Mouse (Mus musculus): ENCODE measurements at regions not wholly inside any gene's neighbourhood (a gene's known extent, or its start where the extent isn't known, plus 50 kb on each side); places are given as distances from the start of the nearest gene placed in this dataset.
A peak's percentile ranks its signal among the peaks of the same experiment; 100 is the strongest.

DNA sequence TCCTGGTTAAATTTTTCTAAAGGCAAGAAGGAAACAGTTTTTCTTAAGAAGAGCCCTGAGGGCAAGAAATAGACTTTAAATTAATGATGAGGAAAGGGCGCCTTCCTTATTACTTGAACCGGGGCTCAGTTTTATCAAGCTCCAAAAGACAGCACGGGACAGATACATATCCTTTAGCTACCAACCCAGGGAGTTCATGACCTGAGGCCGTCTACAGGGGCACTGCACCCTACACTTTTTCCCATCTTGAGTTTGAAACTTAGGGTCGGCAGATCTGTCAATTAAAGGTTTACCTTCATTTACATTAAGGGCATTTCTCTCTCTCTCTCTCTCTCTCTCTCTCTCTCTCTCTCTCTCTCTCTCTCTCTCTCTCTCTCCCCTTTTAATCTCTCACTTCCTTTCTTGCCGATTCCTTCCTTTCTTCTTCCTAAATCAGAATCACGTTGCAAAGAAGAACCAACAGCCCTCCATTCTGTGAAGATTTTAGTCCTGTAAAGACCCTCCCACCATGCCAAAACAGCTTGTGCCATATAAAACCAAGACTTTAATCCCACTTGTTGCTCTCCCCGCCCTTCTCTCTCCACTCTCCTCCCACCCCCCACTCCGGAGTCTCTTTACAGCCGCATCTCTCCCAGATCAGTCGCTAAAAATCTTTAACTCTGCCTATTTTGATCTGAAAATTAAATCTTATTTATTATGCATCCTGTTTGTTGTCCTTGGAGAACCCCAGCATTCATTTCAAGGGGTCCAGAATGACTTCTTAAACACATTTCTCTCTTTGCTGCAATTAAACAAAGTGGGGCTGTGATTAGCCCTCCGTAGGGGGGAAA is 185.5 kb upstream of the Sp8 start:
- WGBS, result 5% methylated on average over 12 of the region's 12 CpGs
- no peak overlapping the region for H3K4me3 ChIP-seq (ENCODE audit: low read length)
- ATAC-seq (no peak), DNase-seq (ENCODE audit: low spot score) (no peak)
- no peak for TF ChIP-seq CTCF (IDR thresholded peaks at IDR 0.05; ENCODE audit: low read depth)
- H3K4me1 ChIP-seq (ENCODE audit: insufficient read depth, low read length), result no peaks in the 10 kb centered on the region
- H3K36me3 ChIP-seq (ENCODE audit: insufficient read depth, low read length), result no peaks in the 10 kb centered on the region
- H3K4me2 ChIP-seq (ENCODE audit: low read depth, low read length), result peak overlapping the region; percentile 26; the same call in 1 of the 2 replicates
- H3K9ac ChIP-seq (replicated peaks; ENCODE audit: low read length), result no peak overlapping the region
- H3K27ac ChIP-seq, result no peak overlapping the region
- no peaks in the 10 kb centered on the region for H3K9me3 ChIP-seq (ENCODE audit: low read length)
- peaks cover 41% of the 10 kb centered on the region; the same call in 1 of the 2 replicates for H3K27me3 ChIP-seq (ENCODE audit: insufficient read depth, low read length)

DNA sequence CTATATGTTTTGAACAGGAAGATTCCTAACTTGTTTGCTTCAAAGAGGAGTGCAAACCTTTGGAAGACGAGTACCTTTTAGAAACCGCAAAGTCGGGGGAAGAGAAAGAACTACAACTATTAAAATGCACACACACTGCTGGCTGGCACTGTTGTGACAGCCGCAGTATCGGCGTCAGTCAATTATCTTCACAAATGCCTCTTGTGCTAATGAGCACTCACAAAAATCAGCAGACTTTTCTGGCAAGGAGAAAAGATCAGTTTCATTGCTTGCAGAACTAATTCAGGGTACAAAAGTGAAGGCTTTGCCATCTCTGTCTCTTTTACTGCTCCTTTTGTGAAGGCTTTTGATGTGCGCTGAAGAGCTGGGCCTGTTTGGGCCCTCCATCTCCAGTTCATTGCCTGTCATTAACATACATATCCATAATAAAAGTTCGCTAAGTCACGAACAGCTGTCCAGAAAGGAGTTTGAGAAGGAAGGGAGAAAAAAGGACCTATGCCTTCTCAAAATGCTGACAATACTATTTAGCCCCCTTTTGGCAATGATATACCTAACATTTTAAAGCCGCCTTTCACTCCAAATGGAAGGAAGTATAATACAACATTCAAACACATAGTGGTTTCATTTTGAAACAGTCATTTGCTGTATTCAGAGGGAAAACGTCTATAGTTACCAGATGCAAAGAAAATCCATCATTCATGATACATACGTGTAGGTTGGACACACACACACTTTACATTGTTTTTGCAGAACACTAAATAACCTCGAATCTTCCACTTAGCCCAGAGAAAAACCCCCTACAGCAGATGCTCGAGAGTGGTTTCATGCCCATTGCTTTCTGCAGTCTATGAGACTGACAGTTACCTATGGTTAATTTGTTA is 186.6 kb upstream of the Sp8 start:
- Histone ChIP-seq H3K9me3 (ENCODE audit: low read length) (no peaks in the 10 kb centered on the region), H3K4me3 (ENCODE audit: low read length) (no peak overlapping the region), H3K27me3 (ENCODE audit: insufficient read depth, low read length) (peaks cover 45% of the 10 kb centered on the region; the same call in 1 of the 2 replicates), H3K36me3 (ENCODE audit: insufficient read depth, low read length) (no peaks in the 10 kb centered on the region), H3K9ac (replicated peaks; ENCODE audit: low read length) (no peak overlapping the region), H3K4me2 (ENCODE audit: low read depth, low read length) (no peak overlapping the region), H3K4me1 (ENCODE audit: insufficient read depth, low read length) (no peaks in the 10 kb centered on the region), H3K27ac (no peak overlapping the region)
- DNase-seq (ENCODE audit: low spot score) (no peak), ATAC-seq (no peak)
- WGBS, result 19% methylated on average over 14 of the region's 14 CpGs
- no peak for TF ChIP-seq CTCF (IDR thresholded peaks at IDR 0.05; ENCODE audit: low read depth)

DNA sequence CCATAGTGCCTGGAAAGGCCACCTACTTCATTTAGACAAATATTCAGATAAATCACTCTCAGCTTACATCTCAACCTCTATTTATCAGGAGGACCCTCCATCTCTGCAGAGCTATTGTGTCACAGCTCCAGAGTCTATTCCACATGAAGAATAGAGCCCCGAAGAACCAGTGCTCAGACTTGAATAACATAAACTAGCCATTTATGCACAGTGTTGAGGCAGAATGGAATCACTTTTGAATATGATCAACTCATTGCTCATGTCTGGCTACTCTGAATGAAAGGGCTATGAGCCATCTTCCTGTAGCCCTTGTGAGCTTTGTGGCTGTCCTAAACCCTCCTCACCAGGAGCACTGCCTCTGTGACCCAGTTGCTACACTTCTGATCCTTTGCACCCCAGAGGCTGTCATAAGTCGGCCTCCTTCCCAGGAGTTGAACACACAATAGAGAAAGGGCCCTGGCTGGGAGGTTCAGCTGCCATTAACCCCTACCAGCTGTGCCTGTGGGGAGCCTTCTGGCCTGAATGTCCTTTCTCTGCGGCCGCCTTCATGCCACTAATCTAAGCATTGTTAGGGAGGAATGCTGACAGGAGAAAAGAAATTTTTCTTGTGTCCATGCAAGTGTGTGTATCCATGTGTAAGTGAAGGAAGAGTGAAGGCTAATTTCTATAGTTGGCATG is 195.5 kb upstream of the Sp8 start:
- H3K36me3 ChIP-seq (ENCODE audit: insufficient read depth, low read length), result no peaks in the 10 kb centered on the region
- H3K9ac ChIP-seq (replicated peaks; ENCODE audit: low read length), result no peak overlapping the region
- no peak overlapping the region for H3K4me3 ChIP-seq (ENCODE audit: low read length)
- H3K4me2 ChIP-seq (ENCODE audit: low read depth, low read length), result no peak overlapping the region
- TF ChIP-seq CTCF (IDR thresholded peaks at IDR 0.05; ENCODE audit: low read depth), result no peak
- no peaks in the 10 kb centered on the region for H3K4me1 ChIP-seq (ENCODE audit: insufficient read depth, low read length)
- peak; percentile 70 for ATAC-seq
- no peaks in the 10 kb centered on the region for H3K9me3 ChIP-seq (ENCODE audit: low read length)
- H3K27ac ChIP-seq, result no peak overlapping the region
- WGBS, result 12% methylated on average over 4 of the region's 4 CpGs
- DNase-seq (ENCODE audit: low spot score), result peak; percentile 29
- H3K27me3 ChIP-seq (ENCODE audit: insufficient read depth, low read length), result peaks cover 47% of the 10 kb centered on the region

DNA sequence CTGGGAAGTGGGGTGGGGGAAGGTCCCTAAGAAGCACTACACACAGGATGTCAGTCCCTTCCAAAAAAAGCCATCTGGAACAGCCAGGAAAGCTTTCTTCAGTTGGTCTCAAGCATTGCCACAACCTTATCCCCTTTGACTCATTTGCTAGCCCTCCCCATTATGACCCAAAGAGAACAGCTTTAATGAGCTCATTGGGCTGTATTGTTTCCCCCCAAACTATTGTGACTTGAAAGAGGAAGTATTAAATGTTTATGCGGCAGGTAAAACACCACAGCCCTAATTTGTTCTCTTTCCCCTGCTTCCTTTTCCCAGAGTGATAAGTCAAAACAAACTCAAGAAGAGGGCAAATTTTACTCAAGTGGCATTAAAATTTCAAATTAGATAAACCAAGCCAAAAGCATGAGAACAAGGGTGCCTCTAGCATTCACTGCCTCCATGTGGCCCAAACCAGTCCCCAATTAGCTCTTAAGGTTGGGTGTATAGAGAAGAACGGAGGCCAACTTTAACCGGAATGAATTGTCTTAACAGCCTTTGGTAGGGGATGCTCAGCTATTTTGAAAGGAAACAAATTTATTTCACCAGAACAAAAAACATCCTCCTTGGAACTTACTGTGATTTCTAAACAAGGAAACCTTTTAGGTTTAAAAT is 196.7 kb upstream of the Sp8 start:
- H3K9ac ChIP-seq (replicated peaks; ENCODE audit: low read length), result no peak overlapping the region
- H3K9me3 ChIP-seq (ENCODE audit: low read length), result no peaks in the 10 kb centered on the region
- no peak overlapping the region for H3K4me2 ChIP-seq (ENCODE audit: low read depth, low read length)
- WGBS, result 70% methylated on average over 3 of the region's 3 CpGs
- peaks cover 43% of the 10 kb centered on the region for H3K27me3 ChIP-seq (ENCODE audit: insufficient read depth, low read length)
- no peaks in the 10 kb centered on the region for H3K4me1 ChIP-seq (ENCODE audit: insufficient read depth, low read length)
- H3K36me3 ChIP-seq (ENCODE audit: insufficient read depth, low read length), result no peaks in the 10 kb centered on the region
- DNase-seq (ENCODE audit: low spot score) (no peak), ATAC-seq (no peak)
- H3K27ac ChIP-seq, result no peak overlapping the region
- TF ChIP-seq CTCF (IDR thresholded peaks at IDR 0.05; ENCODE audit: low read depth), result no peak
- H3K4me3 ChIP-seq (ENCODE audit: low read length), result no peak overlapping the region

DNA sequence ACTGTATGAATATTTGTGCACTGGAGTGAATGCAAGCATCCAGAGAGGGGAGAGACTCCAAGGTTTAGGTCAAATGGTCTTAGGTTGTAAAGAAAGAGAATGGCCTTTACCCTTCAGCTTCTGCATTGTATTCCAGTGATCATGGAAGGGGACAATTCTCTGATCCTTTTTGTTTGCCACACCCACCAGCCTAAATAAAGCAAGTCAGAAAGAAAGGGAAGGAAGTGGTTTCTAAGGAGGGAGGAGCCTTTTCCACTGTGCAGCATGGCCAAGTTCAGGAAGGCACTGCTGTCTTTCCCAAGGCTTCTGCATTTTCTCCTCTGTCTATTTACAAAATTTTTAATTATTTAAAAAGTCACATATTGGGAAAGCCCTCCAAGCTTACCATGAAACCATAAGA is 197.5 kb upstream of the Sp8 start:
- Histone ChIP-seq H3K9me3 (ENCODE audit: low read length) (no peaks in the 10 kb centered on the region), H3K27ac (no peak overlapping the region), H3K36me3 (ENCODE audit: insufficient read depth, low read length) (no peaks in the 10 kb centered on the region), H3K4me1 (ENCODE audit: insufficient read depth, low read length) (no peaks in the 10 kb centered on the region), H3K27me3 (ENCODE audit: insufficient read depth, low read length) (peaks cover 43% of the 10 kb centered on the region), H3K9ac (replicated peaks; ENCODE audit: low read length) (no peak overlapping the region), H3K4me3 (ENCODE audit: low read length) (no peak overlapping the region), H3K4me2 (ENCODE audit: low read depth, low read length) (no peak overlapping the region)
- DNase-seq (ENCODE audit: low spot score), result no peak
- no peak for TF ChIP-seq CTCF (IDR thresholded peaks at IDR 0.05; ENCODE audit: low read depth)
- no peak for ATAC-seq
